Mouse (Mus musculus) CD4-positive naive resting alpha-beta T cell, adult 76 days (primary cell): ENCODE measurements around the gene Ascl1. TPM values are rescaled to one million over a fixed set of nuclear protein-coding genes. Genes with fewer than 3 reads are reported as not detected.

Source experiments
- total RNA-seq: library from RNA; stranded (reverse); gene quantifications from one replicate; pipeline ENCODE4 v1.2.4, GENCODE M21; 2023

Ascl1 gene
- total RNA-seq, result not detected

GRCm38 (mm10) chr10:87493576-87493975 is at the start of gene Ascl1:
TSS of gene Ascl1 (minus strand) at chr10:87493660.

GRCm38 (mm10) chr10:87521646-87522045 is 28.2 kb upstream of the Ascl1 start, which contains the start of gene Pah:
TSS of gene Pah (plus strand) at chr10:87521795.

Other genes starting within 250 kb of the Ascl1 start
- gene Pah, start 28.1 kb upstream of the Ascl1 start, total RNA-seq, result not detected